Mouse (Mus musculus) cerebellum, adult 18-20 months (tissue): ENCODE data around the gene Wfdc1.
A peak's percentile ranks its signal among the peaks of the same experiment; 100 is the strongest.

ENCODE experiments used
- DNase-seq, 2 experiments: peaks; one replicate each; pipeline ENCODE4 v3.0.0; 2021

Wfdc1 gene

DNA sequence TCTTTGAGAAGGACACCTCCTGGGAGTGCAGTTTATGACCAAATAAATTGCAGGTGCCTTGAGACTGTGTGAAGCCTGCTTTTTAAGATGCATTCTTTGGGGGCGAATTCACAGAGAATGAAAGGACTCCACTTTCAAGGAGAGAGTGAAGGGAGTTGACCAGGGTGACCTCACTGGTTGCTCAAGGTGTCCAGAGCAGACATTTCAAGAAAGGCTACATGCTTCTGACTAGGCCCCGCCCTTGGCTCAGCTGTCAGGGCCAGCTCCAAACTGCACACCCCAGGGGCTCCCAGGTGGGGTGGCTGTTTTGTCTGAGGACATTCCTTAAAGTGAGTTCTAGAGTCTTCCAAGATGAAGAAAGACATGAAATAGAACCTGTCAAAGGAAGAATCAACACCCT, 31.0 kb downstream of the Wfdc1 start:
- no peak for DNase-seq

DNA sequence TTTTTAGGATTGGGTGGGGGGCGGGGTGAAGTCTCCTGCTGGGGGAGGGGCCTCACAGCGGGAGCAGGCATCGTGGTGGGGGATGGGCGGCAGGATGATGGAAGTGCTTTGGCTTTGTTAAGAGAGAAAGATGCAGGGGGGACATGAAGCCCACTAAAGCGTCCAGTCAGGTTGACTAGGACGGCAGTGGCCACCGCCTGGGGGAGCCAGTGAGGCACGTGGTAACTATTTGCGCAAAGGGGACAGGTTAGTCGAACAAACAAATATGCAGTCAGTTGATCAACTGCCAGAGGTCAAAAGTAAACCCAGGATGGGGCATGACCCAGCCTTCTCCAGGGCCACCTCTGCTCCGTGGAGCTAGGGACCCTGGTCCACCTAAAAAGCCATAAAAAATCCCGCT, 32.8 kb downstream of the Wfdc1 start:
- peak; percentile 37 to 43 for DNase-seq

DNA sequence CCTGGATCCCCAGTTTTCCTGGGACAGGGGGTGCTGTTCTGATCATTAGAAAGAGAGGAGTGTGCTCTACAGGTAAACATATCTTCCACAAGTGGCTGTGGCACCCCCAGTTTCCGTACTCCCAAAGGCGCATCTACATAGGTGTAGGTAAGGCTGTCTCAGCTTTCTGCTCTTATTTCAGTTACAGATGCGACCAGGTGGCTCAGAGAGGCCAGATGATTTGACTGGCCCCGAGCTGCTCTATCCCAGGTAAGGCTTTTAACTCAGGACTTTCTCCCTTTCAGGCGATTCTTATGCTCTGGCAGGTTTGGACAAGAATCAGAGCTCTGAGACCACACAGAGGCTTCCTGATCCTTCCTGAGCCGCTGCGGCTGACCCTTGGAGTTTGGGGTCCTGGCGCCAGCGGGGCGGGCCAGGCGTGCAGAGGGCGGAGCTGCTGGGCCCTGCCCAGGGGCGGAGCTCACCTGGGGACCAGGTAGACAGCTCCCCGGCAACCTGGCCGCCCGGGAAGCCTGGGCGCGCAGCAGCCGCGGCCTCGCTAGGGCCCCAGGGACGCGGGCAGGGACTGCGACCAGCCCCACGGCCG, 33.5 kb downstream of the Wfdc1 start, which contains the start of gene Atp2c2:
Atp2c2 (plus strand) TSS at position 461 of the 586 bp plus-strand sequence.
- DNase-seq = no peak

DNA sequence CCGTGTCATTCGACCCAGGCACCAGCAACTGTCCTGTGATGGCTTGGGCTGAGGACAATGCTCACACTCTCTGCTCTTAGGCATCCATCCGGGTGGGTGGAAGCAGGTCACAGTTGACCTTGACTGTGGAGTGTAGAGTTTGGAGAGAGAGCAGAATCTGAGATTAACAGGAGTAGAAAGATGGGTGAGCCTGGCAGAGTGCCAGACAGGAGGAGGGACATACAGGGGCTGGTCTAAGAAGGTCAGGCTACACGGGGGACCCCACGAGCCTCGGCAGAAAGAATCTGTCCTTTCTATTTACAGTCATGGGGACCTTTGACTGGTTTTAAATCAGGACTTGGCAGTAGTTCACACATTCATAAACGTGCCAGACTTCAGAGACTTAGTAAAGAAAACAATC, 36.8 kb downstream of the Wfdc1 start:
- no peak for DNase-seq

- DNase-seq = no peak
Observed at GRCm38 (mm10) chr8:119707146-119707545, 41.0 kb downstream of the Wfdc1 start.

DNA sequence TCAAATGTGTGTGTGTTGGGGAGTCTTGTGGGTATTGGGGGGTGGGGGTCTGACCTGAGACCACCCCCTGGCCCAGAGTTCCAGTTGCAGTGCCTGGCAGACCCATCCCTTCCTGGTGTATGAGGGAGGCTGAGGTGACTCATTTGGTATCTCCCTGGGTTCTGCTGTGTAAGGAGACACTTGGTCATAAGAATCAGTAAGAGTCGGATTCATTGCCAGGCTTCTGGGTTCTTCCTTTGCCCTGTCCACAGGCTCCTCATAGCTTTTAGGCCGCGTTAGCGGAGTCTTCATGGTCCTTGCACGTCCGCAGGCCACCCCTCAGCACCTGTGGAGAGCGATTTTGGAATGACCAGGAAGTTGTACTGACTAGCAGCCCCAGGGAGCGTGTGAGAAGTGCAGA, 42.3 kb downstream of the Wfdc1 start:
- no peak for DNase-seq

DNA sequence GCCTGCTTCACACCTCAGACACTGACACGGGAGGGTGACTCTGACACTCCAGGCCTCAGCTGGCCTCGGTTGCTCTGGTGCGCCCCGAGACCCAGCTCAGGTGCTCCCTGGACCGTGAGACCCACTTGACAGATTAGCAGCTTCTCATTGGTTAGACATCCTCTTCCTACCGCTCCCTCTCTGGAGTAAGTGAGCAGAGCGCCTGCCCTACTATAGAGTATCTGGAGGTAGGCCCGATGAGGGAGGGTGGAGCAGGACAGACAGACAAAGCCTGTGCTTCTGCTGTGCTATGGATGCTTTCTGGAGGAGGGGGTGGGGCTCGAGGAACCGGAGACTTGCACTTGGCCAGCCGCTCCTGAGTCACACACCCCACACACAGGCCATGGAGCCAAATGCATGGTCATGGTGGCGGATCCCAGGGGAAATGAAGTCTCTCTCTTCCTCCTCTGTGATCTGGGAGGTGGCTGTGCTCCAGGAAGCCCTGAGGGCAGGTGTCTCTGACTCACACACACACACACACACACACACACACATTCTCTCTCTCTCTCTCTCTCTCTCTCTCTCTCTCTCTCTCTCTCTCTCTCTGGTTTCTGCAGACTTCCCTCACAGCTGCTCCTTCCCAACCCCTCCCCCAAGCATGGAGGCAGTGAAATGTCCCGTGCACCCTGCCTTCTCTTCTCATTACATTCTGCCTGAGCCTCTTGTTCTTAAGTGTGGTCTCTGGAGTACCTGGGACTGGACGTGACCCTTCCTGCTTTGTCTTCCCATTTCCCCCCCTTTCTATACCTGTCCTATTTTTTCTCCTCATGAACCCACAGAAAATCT, 42.9 kb downstream of the Wfdc1 start:
- DNase-seq = no peak

DNA sequence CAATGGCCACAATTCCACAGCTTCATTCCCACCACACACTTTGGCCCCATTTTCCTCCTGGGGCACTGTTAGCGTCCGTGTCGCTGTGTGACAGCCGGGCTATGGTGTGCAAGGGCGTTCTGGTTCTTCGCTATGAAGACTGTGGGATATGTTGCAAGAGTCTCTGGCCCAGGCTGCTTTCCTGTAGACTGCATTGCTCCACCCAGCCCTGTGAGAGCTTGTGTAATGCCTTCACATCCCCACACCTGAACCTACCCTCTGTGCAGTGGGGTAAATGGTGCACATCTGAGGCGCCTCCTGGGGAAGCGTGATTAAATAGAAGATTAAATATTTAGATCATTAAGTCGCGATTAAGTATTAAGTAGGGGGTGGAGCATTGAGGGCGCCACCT, 43.5 kb downstream of the Wfdc1 start:
- no peak for DNase-seq

DNA sequence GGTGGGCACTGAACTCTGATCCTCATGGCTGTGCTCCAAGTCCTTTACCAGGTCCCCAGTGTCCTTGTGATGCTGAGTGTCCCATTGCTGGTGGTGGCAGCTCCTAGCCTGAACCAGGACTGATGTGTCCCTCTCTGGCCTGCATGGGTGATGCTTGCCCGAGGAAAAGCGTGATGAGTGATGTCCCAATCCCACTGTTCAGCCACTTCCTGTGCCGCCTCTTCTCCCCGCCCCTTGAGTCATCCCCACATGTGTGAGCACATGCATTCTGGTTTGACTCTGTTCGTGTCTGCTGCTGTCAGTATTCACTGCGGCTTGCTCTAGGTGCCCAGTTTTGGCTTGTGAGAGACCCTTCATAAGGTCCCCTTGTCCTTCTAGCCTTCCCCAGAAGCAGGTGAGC, 46.1 kb downstream of the Wfdc1 start:
- DNase-seq = no peak

DNA sequence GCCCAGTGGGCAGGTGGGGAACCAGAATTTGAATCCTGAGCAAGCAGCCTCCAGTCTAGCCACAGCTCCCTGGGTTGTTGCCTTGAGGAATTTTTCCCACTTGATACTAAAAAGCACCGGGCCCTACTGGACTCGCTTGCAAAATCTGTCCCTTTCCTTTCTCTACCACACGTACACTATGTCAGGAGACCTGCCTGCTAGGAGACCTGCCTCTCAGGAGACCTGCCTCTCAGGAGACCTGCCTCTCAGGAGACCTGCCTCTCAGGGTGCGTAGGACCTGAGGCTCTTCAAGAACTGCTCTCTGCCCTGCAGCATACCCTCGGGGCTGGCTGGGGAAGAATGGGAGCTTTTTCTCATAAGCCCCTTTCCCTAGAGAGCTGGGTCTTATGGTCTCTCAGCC, 47.3 kb downstream of the Wfdc1 start:
- DNase-seq = no peak

- no peak for DNase-seq
Observed at GRCm38 (mm10) chr8:119715221-119715620, 49.1 kb downstream of the Wfdc1 start.

DNA sequence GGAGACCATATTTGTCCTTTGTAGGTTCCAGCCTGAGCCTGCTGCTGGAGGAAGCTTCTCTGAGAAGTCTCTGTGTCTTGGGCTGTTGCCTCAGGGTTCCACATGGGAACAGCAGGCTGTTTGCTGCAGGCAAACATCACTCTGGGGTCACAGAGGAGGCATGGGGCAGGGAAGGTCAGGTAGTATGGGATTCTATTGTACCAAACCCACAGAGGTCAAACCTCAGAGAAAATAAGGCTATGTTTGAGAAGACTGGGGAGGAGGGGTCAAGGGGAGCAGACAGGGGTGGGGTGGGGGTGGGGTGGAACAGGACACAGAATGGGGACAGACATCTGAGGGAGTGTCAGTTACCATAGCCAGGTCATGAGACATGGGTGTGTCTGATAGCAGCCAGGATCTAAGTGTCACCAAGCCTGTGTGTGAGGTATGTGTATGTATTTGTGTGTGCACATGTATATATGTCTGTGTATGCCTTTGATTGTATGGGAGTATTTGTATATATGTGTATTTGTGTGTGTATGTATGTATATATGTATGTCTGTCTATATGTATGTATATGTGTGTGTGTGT, 50.6 kb downstream of the Wfdc1 start:
- no peak for DNase-seq

- DNase-seq = no peak
Observed at GRCm38 (mm10) chr8:119717765-119718164, 51.6 kb downstream of the Wfdc1 start.

DNA sequence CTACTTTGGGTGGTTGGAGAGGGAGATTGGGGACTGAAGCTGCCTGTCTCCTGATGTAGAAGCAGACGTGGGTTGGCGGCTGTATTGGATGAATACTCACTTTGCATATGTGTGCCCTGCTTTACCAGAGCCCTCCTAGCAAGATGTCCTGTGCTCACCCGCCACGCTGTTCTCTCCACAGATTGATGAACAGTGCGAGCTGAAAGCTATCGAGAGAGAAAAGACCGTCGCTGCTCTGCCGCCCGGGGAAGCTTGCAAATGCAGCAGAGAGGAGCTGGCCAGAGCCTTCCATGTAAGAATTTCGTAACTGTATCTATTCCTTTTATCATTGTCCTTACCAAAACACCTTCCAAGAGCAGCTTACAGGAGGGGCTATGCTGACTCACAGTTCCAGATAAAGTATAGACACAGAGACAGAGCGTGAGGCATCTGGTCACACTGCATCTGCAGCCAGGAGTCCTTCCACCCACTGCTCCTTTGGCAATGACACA, 52.9 kb downstream of the Wfdc1 start:
- no peak for DNase-seq

DNA sequence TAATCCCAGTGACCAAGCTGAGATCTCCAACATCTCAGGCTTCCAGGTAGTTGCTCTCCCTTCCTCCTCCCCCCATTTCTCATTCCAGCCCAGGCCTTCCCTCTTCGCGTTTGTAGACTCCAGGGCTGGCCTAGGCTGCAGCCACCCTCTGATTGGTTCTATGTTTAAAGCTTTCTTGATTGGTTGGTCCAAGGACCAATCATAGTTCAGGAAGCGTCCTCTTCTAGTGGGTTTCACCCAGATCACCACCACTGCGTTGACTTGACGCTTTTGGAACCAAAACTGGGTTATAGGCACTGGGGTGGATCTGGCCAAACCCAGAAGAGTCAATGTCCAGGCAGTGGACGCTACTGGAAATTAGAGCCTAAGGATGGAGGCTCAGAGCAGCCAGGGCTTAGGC, 56.2 kb downstream of the Wfdc1 start:
- no peak for DNase-seq

DNA sequence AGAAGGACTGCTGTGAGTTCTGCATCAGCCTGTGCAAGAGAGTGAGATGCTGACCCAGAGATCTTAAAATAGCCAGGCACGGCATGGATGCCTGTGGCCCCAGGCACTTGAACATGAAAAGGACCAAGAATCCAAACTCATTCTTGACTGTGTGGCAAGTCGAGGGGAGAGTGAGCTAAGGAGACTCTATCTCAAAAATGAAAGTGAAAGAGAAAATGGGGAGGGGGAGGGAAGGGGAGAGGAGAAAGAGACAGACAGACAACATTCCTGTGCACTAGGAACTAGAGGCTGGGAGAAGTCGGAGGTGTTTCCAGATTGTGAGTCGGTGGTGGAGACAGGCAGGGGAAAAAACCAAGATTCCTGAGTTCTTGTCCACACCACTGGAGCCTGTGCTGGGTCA, 57.5 kb downstream of the Wfdc1 start:
- DNase-seq = no peak

- no peak for DNase-seq
Observed at GRCm38 (mm10) chr8:119724596-119724995, 58.4 kb downstream of the Wfdc1 start.

- no peak for DNase-seq
Observed at GRCm38 (mm10) chr8:119727093-119727492, 60.9 kb downstream of the Wfdc1 start.

- no peak for DNase-seq
Observed at GRCm38 (mm10) chr8:119728351-119728895, 62.3 kb downstream of the Wfdc1 start.

DNA sequence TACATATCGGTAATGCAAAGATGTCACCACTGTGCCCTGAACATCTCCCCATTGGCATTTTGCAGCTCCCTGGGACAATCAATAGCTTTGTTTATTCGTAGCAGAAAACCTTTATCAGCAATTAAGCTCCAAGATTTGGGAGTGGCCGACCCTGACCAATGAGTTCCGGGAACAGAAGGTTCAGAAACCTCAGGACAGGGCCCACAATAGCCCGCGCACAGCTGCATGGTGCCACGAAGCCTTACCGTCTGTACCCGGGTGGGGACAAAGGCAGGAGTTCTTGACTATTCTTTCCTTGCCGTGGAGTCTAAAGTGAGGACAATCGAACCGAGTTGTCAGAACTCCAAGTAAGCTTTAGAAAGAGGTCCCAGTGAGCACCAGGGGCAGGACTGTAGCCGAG, 65.9 kb downstream of the Wfdc1 start:
- DNase-seq = no peak

DNA sequence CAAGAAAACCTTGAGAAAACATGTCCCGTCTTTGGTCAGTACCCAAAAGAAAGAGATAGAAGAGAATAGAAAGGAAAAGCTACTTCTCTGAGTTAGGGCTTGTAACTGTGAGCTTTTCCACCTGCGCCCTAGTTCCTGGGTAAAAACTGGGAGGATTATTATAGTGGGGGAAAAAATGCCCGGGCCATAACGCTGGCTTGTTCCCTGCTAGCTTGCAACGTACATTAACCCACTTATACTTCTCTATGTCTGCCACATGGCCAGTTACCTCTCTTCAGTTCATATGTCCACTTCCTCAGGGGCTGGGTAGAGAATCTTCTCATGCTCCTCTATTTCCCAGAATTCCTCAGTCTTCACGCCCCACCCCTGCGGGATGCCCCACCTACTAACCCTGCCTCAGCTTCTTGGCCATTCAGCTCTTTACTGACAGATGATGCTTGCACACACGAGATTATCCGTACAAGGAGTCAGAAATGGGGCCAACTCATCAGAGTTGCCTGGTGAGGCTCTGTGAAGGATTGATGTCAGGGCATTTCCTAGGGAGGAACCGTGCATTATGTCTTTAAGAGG, 70.3 kb downstream of the Wfdc1 start:
- no peak for DNase-seq

DNA sequence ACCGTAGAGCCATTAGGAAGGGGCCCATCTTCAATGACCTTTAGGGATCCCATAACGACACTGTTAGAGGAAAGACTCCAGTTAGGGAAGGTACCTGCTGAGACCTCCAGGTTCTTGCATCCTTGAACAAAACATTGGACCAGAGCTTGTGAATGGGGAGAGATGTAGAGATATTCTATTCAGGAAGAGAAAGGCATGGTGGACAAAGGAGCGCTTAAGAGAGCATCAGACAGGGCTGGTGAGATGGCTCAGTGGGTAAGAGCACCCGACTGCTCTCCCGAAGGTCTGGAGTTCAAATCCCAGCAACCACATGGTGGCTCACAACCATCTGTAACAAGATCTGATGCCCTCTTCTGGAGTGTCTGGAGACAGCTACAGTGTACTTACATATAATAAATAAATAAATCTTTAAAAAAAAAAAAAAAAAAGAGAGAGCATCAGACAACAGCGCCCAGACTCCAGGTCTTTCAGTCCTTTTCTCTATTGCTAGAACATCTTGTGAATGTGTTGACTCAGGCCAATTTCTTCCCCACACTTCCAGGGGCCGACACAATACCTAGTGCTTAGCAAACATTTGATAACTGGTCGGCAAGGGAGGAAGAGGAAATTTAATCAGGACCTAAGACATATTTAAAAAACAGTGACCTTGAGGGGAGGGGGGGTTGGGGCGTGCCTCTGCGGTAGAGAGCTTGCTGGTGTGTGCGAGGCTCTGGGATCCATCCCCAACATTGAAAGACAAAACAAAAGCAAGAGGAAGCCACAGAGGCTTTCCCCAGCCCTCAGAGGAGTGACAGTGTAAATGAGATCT, 71.1 kb downstream of the Wfdc1 start:
- no peak for DNase-seq
